Mouse (Mus musculus) left cerebral cortex, adult 9 months (tissue): Measurements from ENCODE around the gene Chd6.
"Not testable (repeated sequence)": the region's sequence is repeated elsewhere in the genome, so short reads cannot be mapped to it uniquely, and the experiment has no call there.

Source experiments
- DNase-seq, 2 experiments: peaks; one replicate each; pipeline ENCODE4 v3.0.0; 2022; ENCODE audit warnings: low spot score in 2 of 2

Gene Chd6

DNA sequence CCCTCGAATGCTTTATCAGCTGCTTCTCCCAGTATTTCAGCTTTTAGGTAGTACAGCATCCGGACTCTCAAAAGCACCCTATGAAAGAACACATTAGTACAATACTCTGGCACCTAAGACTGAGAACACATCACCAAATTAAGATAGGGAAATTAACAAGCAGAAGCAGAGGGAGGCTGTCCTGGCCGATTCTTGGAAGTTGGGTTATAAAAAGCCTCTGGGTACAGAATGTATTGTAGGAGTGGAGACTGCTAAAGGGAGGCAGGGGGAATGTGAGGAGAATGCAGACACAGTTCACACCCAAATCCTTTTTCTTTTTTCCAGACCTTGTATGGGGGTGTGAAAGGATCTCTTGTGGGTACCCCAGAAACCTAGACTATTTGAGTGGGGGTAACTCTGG, 126.2 kb downstream of the Chd6 start:
- peak; percentile 27 to 51 for DNase-seq

DNA sequence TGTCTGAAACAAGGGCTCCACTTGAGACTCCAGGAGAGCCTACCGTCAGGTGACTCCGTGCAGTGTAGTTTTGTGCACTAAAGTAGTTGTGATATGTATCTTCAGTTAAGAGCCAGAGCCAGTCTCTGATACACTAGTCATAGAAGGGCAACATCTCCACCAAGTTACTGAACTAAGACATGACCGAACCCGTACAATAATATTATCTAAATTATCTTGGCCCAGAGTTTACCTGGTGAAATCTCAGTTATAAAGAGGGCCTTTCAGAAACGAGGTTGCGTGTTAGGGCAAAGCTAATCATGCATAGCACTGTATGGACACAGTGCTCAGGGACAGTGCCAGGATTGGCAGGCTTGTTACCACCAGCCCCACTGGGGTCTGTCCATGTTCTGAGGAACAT, 127.1 kb downstream of the Chd6 start:
- no peak for DNase-seq

DNA sequence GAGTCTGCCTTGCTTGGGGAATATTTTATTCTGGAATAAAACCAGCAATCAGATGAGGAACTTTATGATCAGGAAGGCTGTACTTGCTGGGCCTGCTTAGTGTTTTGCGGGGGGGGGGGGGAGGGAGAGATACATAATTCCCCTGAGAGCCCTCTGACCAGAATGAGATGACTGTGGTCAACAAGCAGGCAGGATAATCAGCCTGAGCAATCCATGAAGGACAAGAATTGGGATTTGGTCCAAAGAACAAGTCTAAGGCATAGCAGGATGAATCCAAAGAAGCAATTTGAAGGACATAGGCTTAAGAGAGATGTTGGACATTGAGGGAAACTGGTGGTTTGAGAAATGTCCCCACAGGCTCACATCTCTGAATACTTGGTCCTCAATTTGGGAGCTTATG, 130.2 kb downstream of the Chd6 start:
- no peak for DNase-seq

DNA sequence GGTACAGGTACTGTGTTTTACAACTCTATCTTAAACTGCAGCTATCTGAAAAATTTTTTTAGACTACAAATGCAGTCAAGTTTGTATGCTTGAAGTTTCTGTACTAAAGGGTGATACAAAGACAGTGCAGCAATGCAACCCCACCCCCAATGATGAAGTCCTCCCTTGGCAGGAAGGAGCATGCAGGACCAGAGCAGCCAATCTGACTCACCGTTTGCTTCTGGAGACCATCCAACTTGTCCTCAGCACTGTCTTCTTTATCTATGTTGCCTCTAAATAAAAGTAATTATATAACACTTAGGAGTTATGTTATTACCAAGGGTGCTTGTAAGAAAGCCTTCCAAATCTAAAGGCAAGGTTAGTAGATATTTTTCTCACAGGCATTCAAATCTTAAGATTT, 131.6 kb downstream of the Chd6 start:
- peak in 1 of 2 experiments; percentile 42 for DNase-seq

DNA sequence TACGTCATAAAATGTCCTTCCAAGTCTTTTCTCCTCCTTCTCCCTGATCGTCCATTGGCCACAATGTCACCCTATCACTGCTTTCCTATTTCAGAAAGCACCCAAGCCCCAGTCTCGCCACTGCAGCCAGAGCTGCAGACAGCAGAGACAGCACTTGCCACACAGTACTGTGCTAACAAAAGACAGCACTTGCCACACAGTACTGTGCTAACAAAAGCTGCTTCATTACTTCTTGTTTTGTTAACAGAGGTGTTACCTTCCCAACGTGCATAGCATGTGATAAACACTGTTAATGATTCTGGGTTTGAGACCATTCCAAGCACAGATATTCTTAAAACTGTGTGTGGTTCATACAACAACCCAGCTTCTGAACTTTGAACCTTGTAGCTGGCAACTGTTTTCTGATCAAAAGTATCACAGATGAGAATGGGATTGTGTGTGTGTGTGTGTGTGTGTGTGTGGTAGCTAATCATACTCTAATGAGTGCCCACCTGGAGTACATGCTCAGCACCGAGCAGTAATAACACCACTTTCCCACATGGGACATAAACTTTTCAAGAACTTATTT, 135.1 kb downstream of the Chd6 start:
- DNase-seq, result no peak

DNA sequence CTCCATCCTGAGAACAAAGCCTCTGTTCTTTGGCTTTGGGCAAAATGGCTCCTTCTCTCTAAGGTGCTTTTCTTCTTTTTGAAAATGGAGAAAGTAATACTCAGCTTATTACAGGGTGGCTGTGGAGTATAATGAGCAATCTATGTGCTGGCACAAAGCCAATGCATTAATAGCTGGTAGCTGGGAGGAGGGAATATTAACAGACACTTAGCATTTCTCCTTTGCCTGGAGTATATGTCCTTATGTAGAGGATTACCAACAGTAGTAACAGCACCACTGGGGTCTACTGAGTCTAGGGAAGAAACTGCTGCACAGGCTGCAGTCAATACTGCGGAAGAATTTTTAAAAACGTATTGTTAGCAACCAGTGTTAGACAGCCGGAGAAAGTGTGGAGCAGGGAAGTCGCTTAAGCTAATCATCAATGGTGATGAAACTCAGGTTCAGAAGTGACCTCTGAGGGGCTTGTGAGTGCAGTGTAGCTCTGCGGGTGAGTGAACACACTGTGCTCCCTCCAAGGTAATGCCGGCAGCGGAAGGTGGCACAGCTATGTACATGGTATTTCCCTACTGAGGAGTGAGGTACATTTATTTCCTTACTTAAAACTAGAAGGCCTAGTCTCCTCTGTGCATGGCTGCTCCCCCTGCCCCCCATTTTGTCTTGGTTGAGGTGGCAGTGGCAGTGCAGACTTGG, 136.6 kb downstream of the Chd6 start:
- no peak for DNase-seq

DNA sequence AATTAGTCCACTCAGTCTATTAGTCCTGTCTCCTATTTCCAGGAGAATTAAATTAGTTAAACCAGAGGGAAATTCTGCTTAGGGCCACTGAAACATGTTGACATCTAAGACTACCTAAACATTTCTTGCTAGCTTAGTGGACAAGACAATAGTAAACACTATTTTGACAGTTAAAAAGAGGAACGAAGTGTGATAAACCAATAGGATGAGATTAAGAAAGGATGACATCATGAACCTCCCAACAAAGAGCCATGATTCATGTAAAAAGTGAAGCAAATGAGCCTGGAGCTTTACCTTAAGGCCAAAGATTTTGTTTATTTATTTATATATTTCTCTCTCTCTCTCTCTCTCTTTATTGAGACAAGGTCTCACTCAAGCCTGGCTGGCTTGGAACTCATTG, 146.7 kb downstream of the Chd6 start:
- no peak for DNase-seq

DNA sequence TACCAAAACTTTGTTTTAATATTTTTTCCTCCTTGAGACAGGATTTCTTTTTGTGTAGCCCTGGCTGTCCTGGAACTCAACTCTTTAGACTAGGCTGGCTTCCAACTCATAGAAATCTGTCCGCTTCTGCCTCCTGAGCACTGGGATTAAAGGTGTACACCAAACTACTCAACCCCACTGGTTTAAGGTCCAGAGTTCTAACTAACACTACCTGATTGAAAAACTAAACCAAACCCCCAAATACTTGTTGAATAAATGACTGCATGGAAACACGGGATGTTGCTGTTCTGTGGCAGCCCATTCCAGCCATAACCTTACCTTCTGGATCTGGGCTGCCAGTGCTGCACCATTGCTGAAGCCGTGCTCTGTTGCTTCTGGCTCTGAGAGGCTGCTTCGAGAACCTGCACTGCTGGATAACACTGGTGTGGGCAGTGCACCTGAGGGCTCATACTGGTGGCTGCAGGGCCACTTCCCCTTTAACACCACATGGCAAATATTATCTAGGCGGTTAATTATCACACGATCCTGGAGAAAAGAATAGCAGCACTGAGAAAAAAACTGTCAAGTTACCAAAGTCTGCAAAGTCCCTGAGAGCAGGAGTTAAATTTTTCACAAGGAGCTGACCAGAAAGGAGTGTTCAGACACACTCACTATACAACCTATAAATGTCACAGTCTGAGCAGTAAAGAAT, 147.8 kb downstream of the Chd6 start:
- no peak for DNase-seq

DNA sequence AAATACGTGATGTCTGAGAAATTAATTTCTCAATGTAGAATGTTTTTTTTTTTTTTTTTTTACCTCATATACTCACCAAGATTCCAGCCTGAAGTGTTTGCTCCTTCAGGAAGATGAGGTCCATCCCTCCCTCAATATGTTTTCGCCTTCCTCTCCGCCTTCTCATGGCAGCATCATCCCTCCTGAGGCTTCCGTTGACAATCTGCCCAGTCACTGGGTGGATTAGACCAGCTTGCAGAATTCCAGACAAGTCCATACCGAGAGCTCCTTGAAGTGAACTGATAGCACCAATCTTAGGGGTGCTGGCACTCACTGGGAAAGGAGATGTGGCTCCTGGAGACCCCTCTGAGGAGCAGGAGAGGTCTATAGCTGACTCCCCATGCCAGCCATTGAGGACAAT, 149.0 kb downstream of the Chd6 start:
- DNase-seq, result no peak

DNA sequence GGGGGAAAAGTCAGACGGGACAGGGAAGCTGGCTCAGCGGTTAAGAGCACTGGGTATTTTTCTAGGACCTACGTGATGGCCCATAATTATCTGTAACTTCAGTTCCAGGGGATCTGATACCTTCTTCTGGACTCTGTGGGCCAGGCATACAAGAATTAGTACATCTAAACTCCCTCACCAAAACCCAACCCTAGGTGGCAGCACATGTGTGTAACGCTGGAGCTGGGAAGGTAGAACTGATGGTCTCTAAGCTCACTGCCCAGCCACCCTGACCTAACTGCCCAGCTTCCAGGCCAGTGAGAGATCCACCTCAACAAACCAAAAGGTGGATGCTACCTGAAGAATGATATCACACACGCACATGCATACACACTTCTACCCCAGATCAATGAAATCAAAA, 150.1 kb downstream of the Chd6 start:
- DNase-seq, result no peak

DNA sequence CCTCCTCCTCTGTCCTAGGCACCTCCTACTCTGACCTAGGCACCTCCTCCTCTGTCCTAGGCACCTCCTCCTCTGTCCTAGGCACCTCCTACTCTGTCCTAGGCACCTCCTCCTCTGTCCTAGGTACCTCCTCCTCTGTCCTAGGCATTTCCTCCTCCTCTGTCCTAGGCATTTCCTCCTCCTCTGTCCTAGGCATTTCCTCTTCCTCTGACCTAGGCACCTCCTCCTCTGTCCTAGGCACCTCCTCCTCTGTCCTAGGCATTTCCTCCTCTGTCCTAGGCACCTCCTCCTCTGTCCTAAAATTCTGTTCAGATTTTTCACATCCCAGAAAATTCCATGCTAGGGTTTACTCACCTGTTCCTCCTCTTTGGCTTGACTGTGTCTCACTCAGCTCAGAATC, 151.1 kb downstream of the Chd6 start:
- not testable (repeated sequence) for DNase-seq

DNA sequence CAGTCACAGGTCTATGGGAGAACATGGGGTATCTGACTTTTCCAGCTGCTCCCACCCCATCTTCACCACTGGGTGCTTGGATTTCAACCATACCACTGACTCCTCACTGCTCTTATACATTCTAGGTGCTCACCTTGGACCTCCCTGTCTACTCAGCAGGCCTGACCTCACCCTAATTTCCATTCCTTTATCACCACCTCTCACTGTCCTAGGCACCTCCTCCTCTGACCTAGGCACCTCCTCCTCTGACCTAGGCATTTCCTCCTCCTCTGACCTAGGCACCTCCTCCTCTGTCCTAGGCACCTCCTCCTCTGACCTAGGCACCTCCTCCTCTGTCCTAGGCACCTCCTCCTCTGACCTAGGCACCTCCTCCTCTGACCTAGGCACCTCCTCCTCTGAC, 151.6 kb downstream of the Chd6 start:
- DNase-seq, result not testable (repeated sequence)

DNA sequence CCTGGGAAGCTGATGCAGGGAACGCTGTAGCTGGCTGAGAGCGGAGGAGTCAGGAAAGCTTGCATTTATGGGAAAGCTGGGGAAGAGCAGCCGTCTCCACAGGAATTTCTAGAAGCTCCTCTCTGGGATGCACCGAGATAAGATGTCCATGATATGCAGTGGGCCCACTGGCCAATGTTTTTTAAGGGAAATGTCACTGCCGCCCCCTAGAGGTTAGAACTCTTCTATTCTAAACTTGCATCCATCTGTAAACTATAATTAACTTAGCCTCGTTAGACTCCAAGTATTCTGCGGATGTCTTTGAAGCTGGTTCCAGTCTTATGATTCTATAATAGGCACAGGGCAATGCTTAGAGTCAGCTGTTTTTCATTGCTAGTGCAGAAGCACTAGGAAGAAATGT, 153.5 kb downstream of the Chd6 start:
- DNase-seq, result peak in 1 of 2 experiments; percentile 62

DNA sequence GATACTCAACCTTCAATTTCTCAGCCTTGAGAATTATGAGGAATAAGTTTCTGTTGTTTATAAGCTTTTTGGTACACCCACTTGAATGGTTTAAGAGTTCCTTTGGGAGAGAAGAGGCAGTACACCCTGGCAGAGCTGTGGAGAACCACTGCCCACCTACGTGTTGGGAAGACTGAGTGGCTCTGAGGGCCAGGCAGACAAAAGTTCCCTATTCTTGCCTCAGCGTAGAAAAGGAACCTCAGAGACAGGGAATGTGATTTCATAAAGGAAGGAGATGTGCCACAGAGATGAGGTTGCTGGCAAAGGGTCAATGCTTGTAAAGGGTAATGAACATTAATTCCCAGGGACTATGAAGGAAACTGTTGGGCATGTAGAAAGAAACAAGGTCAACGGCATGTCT, 154.3 kb downstream of the Chd6 start:
- DNase-seq, result no peak

DNA sequence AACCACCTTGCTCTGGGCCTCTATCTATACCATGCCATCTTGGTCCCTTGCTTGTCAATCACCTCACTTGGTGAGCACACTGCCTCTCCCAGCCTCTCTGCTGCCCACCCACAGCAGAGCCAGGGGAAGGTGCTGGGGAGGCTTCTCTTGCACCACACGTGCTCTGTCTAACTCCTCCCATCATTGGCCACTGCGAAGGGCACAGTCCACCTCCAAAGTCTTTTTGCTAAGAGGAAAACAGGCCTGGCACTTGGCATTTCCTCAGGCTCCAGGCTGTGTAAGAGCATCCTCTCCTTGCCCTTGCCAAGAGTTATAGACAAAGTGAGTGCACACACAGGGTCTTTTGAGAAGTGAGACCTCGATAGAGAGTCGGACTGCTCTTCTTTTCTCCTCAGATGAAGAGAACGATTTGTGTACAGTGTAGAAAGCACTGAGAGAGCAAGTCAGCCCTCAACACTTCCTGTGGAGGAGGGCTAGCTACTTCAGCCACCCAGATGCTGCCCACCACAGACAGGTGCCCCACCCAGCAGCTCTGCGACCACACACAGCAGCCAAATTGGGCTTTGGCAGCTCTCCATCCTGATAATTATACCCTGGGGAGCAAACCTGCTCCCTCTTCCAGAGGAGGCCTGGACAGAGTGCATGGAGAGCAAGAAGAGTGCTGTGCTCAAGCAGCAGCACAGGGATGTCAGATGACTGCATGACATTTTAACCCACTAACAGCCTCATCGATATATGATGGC, 155.6 kb downstream of the Chd6 start:
- DNase-seq, result no peak

DNA sequence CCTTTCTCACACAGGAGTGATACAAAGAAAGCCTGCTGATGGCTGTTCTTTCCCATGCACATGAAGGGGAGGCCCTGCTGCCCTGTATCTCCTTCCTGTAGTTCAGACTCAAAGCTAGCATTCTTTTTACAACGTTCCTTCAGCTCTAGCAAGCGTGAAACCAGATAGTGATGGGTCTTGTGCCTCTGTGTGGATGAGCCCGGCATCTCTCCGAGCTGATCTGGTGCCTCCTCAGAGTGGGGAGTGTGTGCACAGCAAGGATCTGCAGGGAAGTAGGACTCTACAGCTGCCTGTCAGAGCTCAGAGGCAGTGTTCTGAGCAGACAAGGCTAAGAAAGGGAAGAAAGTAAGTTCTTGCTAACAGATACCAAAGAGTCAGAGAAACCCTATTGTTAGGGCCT, 157.3 kb downstream of the Chd6 start:
- DNase-seq, result no peak

DNA sequence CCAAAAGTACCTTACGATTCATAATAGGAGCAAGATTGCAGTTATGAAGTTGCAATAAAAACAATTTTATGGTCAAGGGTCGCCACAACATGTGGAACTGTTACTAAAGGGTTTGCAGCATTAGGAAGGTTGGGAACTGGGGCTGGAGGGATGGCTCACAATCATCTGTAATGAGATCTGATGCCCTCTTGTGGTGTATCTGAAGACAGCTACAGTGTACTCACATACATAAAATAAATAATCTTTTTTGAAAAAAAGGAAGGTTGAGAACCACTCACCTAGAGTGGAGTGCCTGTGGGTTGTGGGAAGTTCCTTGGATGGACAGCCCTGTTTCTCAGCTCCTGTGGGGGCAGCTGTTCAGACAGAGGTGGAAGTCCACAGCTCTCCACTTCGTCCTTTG, 166.4 kb downstream of the Chd6 start:
- no peak for DNase-seq

DNA sequence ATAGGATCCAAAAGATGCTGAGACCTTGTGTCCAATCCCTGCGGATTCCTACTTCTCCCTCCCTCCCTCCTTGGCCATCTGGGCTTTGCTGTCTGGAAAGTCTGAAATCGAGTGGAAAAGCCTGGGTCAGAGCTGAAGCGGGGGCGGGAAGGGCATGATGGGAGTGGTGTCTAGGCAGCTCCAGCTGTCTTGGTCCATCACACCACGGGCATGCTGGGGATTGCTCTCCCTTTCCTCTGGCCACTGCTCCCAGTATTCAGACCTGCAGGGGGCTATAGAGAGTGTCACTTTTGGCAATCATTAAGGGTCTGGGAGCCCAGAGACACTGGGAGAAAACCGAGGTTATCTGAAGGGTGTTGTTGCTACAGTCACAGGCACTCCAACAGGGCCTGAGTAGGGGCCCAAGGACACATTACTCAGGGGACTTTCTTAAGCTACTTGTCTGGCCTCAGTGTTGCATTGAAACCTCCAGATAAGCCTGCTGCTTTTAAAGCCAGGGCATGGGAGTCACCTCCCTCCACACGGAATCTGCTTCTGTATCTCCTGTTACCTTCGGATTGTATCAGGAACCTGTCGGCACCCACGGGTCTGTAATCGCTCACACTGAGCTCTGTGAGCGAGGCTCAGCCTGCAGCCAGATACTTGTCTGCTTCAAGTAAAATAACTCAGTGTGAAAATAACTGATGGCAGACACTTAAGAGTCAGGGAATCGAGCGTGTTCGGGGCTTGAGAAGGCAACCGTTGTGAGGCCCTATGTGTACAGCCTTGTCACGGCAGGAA, 167.8 kb downstream of the Chd6 start:
- no peak for DNase-seq

DNA sequence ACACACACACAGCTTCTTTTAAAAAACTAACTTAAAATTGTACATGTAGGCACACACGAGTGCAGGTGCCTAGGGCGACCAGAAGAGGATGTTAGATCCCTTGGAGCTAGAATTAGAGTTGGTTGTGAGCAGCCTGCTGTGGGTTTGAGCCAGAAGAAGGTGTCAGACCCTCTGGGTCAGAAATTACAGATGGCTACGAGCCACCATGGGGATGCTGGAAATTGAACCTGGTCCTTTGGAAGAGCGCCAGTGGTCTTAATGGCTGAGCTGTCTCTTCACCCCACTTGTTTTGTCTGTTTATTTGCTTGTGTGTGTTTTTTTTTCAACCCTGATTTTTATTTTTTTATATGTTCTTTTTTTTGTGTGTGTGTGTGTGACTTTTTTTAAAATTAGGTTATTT, 174.4 kb downstream of the Chd6 start:
- no peak for DNase-seq

DNA sequence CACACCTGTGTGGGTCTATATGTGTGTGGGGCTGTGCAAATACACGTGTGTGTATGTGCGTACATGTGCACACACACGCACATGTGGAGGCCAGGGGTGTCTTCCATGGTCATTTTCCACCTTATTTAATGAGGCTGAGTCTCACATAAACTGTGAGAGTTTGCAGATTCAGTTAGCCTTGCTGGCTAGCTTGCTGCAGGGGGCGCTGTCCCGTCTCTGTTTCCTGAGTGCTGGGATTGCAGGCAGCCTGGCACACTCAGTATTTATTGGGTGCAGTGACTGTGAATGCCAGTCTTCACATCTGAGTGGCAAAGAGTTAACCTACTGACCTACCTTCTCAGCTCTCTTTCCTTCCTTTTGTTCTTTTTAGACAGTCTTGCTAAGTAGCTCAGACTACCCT, 175.0 kb downstream of the Chd6 start:
- DNase-seq, result no peak

DNA sequence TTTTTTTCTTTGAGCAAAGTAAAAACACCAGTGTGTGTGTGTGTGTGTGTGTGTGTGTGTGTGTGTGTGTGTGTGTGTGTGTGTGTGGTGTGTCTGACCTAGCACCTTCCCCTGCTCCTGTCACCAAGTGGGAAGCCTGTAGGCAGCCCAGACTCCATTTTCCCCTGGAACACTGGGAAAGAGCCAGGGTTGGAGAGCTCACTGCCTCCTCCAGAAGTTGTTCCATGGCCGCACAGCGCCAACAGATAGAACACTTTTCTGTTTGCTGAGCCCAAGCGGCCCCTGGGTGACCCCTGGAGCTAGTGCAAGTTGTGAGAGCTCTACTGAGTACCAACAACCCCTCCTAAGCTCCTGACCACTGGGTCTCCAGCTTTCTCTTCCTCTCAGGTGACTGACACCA, 175.9 kb downstream of the Chd6 start:
- DNase-seq, result no peak

DNA sequence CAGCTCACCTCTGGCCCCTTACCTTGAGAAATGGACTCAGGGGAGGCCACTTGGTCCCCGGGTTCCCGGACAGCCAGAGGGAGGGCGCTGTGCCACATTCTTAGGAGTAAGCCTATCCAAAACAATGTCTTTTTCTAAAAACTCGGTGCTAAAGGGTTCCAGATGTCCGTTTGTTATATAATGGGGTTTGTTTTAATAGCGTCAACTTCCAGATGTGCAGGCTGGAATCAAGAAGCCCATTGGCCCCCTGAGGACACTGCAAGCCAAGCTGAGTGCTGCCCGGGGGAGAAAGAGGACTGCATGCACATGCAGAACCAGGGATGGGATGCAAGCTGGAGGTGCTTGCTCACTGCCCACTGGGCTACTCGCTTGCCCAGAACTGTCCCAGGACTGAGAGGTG, 176.6 kb downstream of the Chd6 start:
- no peak for DNase-seq
